Mouse (Mus musculus): ENCODE results near the gene Aldh16a1. TPM values are rescaled to one million over a fixed set of nuclear protein-coding genes. Genes with fewer than 3 reads are reported as not detected.
A peak's percentile ranks its signal among the peaks of the same experiment; 100 is the strongest.
"Not testable (repeated sequence)": the region's sequence is repeated elsewhere in the genome, so short reads cannot be mapped to it uniquely, and the experiment has no call there.

The Aldh16a1 gene
- polyA plus RNA-seq, 1 experiment from 2014 or later: 106 TPM

DNA sequence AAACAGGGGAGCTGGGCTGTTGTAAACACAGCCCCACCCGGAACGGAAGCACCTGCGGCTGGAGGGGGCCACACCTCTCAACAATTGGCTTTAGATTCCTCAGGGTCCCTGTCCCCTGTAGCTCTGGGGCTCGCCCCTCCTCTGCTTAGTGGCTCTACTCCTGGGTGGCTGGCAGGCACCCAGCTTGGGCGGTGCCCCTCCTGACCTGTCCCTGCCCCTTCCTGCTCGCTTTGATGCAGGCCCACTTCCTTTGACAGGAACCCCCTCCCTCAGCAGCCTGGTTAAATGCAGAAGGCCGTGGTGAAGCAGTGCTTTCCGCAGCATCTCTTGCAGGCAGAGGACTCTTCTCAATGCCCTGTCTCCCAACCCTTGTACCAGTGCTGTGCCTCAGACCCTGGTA is 33.0 kb downstream of the Aldh16a1 start:
- ATAC-seq: no peak
- WGBS: 50% methylated on average over 8 of the region's 8 CpGs
- peak overlapping the region; percentile 6; the same call in 1 of the 2 replicates for H3K4me3 ChIP-seq (ENCODE audit: low read length)
- H3K4me2 ChIP-seq (ENCODE audit: low read depth, low read length): peak overlapping the region; percentile 64; the same call in 1 of the 2 replicates
- H3K27ac ChIP-seq (ENCODE audit: low read length): peak overlapping the region; percentile 60
- H3K9me3 ChIP-seq (ENCODE audit: control insufficient read depth, low read length): no peaks in the 10 kb centered on the region
- H3K27me3 ChIP-seq (replicated peaks; ENCODE audit: control insufficient read depth, insufficient read depth, low read length): no peaks in the 10 kb centered on the region
- H3K36me3 ChIP-seq (ENCODE audit: control insufficient read depth, insufficient read depth, low read length): peaks cover 38% of the 10 kb centered on the region
- peaks cover 34% of the 10 kb centered on the region for H3K4me1 ChIP-seq (ENCODE audit: control insufficient read depth, insufficient read depth, low read length)
- H3K9ac ChIP-seq (ENCODE audit: low read depth, low read length): peak overlapping the region; percentile 55

DNA sequence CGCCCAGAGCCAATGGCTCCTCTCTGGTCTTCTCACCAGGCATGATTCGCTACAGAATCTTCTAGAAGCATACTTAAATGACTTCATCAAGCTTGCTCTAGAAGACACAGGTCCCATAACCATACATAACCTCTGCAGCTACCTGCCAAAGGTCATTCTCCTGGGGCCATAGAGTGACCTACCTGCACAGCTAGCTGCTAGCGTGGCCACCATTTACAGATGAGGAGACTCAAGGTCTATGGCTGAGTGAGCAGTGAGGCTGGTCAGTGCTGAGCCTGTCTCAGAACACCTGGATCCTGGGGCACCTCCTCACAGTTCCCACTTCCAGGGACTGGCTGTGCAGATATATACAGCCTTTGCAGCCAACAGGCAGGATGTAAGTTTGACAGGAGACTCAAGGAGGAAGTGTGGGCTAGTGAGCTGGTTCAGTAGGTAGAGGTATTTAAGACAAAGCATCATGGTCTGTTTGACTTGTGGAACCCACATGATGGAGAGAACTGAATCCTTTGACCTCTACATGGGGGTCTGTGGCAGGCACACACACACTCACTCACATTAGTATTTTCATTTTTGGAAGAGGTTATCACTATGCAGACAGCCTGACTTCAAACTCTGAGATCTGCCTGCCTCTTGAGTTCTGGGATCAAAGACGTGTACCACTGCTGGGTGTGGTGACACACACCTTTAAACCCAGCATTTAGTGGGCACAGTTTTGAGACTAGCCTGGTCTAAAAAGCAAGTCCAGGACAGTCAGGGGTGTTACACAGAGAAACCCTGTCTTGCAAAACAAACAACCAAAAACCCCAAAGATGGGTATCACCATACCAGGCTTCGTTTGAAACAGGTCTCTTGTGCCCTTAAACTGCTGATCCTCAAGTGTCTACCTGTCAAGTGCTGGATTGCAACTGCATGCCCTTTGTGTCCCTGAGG is 34.3 kb downstream of the Aldh16a1 start:
- no peak for ATAC-seq
- Histone ChIP-seq H3K27me3 (replicated peaks; ENCODE audit: control insufficient read depth, insufficient read depth, low read length) (no peaks in the 10 kb centered on the region), H3K4me2 (ENCODE audit: low read depth, low read length) (no peak overlapping the region), H3K36me3 (ENCODE audit: control insufficient read depth, insufficient read depth, low read length) (peaks cover 27% of the 10 kb centered on the region), H3K27ac (ENCODE audit: low read length) (peak overlapping the region; percentile 60), H3K9me3 (ENCODE audit: control insufficient read depth, low read length) (no peaks in the 10 kb centered on the region), H3K9ac (ENCODE audit: low read depth, low read length) (no peak overlapping the region), H3K4me3 (ENCODE audit: low read length) (no peak overlapping the region), H3K4me1 (ENCODE audit: control insufficient read depth, insufficient read depth, low read length) (peaks cover 28% of the 10 kb centered on the region)
- 72% methylated on average over 5 of the region's 5 CpGs for WGBS

DNA sequence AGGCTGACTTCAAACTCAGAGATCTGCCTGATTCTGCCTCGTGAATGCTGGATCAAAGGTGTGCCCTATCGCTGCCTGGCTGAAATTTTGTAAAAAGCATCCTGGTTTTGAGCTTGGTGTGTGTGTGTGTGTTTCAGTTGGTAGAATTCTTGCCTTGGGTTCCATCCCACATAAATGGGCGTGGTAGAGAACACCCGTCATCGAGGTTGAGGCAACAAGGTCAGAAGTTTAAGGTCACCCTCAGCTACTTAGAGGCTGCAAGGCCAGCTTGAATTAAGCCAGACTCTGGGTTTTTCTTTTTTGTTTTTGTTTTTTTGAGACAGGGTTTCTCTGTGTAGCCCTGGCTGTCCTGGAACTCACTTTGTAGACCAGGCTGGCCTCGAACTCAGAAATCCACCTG is 36.0 kb downstream of the Aldh16a1 start:
- Histone ChIP-seq H3K9ac (ENCODE audit: low read depth, low read length) (no peak overlapping the region), H3K27ac (ENCODE audit: low read length) (no peak overlapping the region), H3K4me1 (ENCODE audit: control insufficient read depth, insufficient read depth, low read length) (peaks cover 25% of the 10 kb centered on the region), H3K4me2 (ENCODE audit: low read depth, low read length) (no peak overlapping the region), H3K9me3 (ENCODE audit: control insufficient read depth, low read length) (no peaks in the 10 kb centered on the region), H3K27me3 (replicated peaks; ENCODE audit: control insufficient read depth, insufficient read depth, low read length) (no peaks in the 10 kb centered on the region), H3K4me3 (ENCODE audit: low read length) (no peak overlapping the region), H3K36me3 (ENCODE audit: control insufficient read depth, insufficient read depth, low read length) (peaks cover 26% of the 10 kb centered on the region)
- 82% methylated on average over 6 of the region's 6 CpGs for WGBS
- ATAC-seq: no peak

DNA sequence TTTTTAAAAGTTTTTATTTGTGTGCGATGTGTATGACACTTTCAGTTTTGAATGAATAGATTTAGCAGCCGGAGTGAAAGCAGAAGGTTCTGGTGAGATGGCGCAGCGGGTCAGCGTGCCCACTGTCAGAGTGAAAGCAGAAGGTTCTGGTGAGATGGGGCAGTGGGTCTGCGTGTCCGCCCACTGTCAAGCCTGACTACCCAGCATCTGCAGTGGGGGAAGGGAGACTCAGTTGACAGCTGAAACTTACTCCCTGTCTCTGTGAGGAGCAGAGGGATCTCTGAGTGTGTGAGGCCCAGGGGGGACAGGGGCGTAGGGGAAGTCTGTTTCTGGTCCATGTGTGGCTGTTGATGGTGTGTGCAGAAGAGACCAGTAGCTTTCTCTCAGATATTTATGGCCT is 36.8 kb downstream of the Aldh16a1 start:
- H3K4me3 ChIP-seq (ENCODE audit: low read length): no peak overlapping the region
- H3K9me3 ChIP-seq (ENCODE audit: control insufficient read depth, low read length): no peaks in the 10 kb centered on the region
- no peaks in the 10 kb centered on the region for H3K27me3 ChIP-seq (replicated peaks; ENCODE audit: control insufficient read depth, insufficient read depth, low read length)
- 75% methylated on average over 8 of the region's 8 CpGs for WGBS
- H3K4me1 ChIP-seq (ENCODE audit: control insufficient read depth, insufficient read depth, low read length): peaks cover 21% of the 10 kb centered on the region
- peaks cover 22% of the 10 kb centered on the region for H3K36me3 ChIP-seq (ENCODE audit: control insufficient read depth, insufficient read depth, low read length)
- no peak for ATAC-seq
- H3K9ac ChIP-seq (ENCODE audit: low read depth, low read length): no peak overlapping the region
- H3K27ac ChIP-seq (ENCODE audit: low read length): 0 out of 2 replicates have a peak overlapping the region, but pooled peaks have one; percentile 15
- H3K4me2 ChIP-seq (ENCODE audit: low read depth, low read length): no peak overlapping the region

DNA sequence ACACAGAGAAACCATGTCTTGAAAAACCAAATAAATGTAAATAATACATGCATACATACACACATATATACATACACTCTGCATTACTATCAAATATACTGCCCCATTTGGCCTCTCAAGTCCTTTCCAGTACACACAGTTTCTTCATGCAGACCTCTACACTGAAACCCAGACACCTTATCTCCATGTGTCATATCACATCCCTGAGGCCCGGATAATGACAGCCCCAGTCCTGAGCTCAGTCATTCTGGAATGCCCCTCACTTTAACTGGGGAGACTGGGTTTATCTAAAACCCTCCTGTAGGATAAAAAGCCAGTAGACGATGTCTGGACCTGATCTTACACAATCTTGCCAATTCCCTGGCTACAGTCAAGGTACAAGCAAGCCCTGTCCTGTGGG is 40.9 kb downstream of the Aldh16a1 start:
- Histone ChIP-seq H3K27me3 (replicated peaks; ENCODE audit: control insufficient read depth, insufficient read depth, low read length) (no peaks in the 10 kb centered on the region), H3K27ac (ENCODE audit: low read length) (peak overlapping the region; percentile 88), H3K4me3 (ENCODE audit: low read length) (no peak overlapping the region), H3K36me3 (ENCODE audit: control insufficient read depth, insufficient read depth, low read length) (no peaks in the 10 kb centered on the region), H3K9ac (ENCODE audit: low read depth, low read length) (0 out of 2 replicates have a peak overlapping the region, but pooled peaks have one; percentile 33), H3K4me1 (ENCODE audit: control insufficient read depth, insufficient read depth, low read length) (peaks cover 15% of the 10 kb centered on the region), H3K9me3 (ENCODE audit: control insufficient read depth, low read length) (no peaks in the 10 kb centered on the region), H3K4me2 (ENCODE audit: low read depth, low read length) (no peak overlapping the region)
- ATAC-seq: peak; percentile 58
- WGBS: 49% methylated on average over 2 of the region's 2 CpGs

DNA sequence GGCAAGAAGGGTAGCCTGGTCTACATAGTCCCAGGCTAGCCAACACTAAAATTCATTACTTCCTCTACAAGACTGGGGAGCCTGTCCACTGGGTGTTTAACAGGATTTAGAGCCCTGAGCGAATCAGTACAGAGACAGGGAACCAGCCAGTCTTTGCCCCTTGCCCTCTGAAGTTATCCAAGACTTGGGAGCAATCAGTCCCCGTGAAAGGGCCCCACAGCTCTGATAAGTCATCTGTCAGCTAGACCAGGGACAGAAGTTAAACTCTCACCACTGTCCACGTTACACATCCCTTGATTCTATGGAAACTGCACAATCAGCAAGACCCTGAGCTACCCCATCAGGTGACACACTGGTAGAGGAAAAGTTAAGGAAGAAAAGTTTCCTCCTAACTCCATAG is 41.9 kb downstream of the Aldh16a1 start:
- Histone ChIP-seq H3K4me3 (ENCODE audit: low read length) (no peak overlapping the region), H3K27me3 (replicated peaks; ENCODE audit: control insufficient read depth, insufficient read depth, low read length) (no peaks in the 10 kb centered on the region), H3K36me3 (ENCODE audit: control insufficient read depth, insufficient read depth, low read length) (no peaks in the 10 kb centered on the region), H3K4me1 (ENCODE audit: control insufficient read depth, insufficient read depth, low read length) (peaks cover 15% of the 10 kb centered on the region), H3K27ac (ENCODE audit: low read length) (peak overlapping the region; percentile 43), H3K4me2 (ENCODE audit: low read depth, low read length) (no peak overlapping the region), H3K9me3 (ENCODE audit: control insufficient read depth, low read length) (no peaks in the 10 kb centered on the region), H3K9ac (ENCODE audit: low read depth, low read length) (no peak overlapping the region)
- peak; percentile 89 for ATAC-seq
- 32% methylated on average over 3 of the region's 3 CpGs for WGBS

DNA sequence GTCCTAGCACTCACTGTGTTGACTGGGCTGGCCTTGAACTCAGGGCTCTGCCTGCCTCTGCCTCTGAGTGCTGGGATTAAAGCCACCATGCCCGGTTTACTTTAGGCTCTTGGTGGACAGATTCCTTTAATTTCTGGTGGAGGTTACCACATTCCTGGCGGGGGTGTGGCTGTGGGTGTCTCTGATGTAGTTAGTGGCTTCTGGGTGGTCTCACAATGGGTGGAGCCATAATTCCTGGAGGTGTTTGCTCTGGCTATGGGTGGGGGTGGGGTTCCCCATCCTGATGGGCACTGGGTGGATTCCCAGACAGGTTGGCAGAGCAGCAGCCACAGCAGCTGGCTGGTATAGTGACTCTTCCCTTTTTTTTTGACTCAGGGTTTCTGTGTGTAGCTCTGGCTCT is 42.4 kb downstream of the Aldh16a1 start:
- no peak for ATAC-seq
- no peaks in the 10 kb centered on the region for H3K27me3 ChIP-seq (replicated peaks; ENCODE audit: control insufficient read depth, insufficient read depth, low read length)
- no peaks in the 10 kb centered on the region for H3K9me3 ChIP-seq (ENCODE audit: control insufficient read depth, low read length)
- H3K36me3 ChIP-seq (ENCODE audit: control insufficient read depth, insufficient read depth, low read length): no peaks in the 10 kb centered on the region
- no peak overlapping the region for H3K4me2 ChIP-seq (ENCODE audit: low read depth, low read length)
- H3K4me3 ChIP-seq (ENCODE audit: low read length): no peak overlapping the region
- WGBS: 45% methylated on average over 2 of the region's 2 CpGs
- peaks cover 12% of the 10 kb centered on the region for H3K4me1 ChIP-seq (ENCODE audit: control insufficient read depth, insufficient read depth, low read length)
- H3K27ac ChIP-seq (ENCODE audit: low read length): peak overlapping the region; percentile 43
- H3K9ac ChIP-seq (ENCODE audit: low read depth, low read length): no peak overlapping the region

DNA sequence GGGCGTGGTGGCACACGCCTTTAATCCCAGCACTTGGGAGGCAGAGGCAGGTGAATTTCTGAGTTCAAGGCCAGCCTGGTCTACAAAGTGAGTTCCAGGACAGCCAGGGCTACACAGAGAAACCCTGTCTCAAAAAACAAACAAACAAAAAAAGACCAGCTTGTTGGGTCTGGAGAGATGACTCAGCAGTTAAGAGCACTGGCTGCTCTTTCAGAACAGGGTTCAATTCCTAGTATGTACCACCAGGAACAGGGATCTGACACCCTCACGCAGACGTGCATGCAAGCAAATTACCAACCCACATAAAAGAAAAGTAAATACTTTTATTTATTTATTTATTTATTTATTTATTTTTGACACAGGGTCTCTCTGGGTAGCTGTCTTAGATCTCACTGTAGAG is 44.3 kb downstream of the Aldh16a1 start:
- 92% methylated on average over 4 of the region's 4 CpGs for WGBS
- not testable (repeated sequence) for ATAC-seq; H3K4me3 ChIP-seq (ENCODE audit: low read length); H3K4me2 ChIP-seq (ENCODE audit: low read depth, low read length); H3K27ac ChIP-seq (ENCODE audit: low read length); H3K36me3 ChIP-seq (ENCODE audit: control insufficient read depth, insufficient read depth, low read length); H3K9me3 ChIP-seq (ENCODE audit: control insufficient read depth, low read length); H3K4me1 ChIP-seq (ENCODE audit: control insufficient read depth, insufficient read depth, low read length); H3K27me3 ChIP-seq (replicated peaks; ENCODE audit: control insufficient read depth, insufficient read depth, low read length); H3K9ac ChIP-seq (ENCODE audit: low read depth, low read length)

DNA sequence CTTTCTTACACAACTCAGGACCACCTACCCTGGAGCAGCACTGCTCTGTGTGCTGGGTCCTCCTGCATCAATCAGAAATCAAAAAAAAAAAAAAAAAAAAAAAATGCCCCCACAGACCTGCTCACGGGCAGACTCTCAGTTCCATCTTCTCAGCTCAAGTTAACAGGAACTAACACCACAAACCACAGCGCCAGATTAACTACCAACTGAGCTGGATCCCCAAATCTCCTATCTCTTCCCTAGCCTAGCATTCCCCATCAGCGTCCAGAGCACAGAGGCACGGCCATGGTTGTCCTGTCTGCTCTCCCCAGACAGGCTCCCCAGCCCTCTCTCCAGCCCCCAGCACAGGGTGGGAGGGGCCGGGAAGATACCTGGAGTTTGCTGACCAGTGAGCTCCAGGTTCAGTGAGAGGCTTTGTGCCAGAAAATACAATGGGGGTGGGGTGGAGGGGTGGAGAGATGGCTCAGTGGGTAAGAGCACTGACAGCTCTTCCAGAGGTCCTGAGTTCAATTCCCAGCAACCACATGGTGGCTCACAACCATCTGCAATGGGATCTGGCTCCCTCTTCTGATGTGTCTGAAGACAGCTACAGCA is 47.2 kb downstream of the Aldh16a1 start:
- Histone ChIP-seq H3K4me3 (ENCODE audit: low read length) (no peak overlapping the region), H3K9ac (ENCODE audit: low read depth, low read length) (no peak overlapping the region), H3K27me3 (replicated peaks; ENCODE audit: control insufficient read depth, insufficient read depth, low read length) (no peaks in the 10 kb centered on the region), H3K9me3 (ENCODE audit: control insufficient read depth, low read length) (no peaks in the 10 kb centered on the region), H3K36me3 (ENCODE audit: control insufficient read depth, insufficient read depth, low read length) (no peaks in the 10 kb centered on the region), H3K27ac (ENCODE audit: low read length) (no peak overlapping the region), H3K4me1 (ENCODE audit: control insufficient read depth, insufficient read depth, low read length) (peaks cover 26% of the 10 kb centered on the region), H3K4me2 (ENCODE audit: low read depth, low read length) (no peak overlapping the region)
- no peak for ATAC-seq
- 73% methylated on average over 5 of the region's 5 CpGs for WGBS

Data from intestine, embryonic 16.5 days (tissue).